Mouse (Mus musculus): ENCODE results near the gene Nol4l. TPM values are rescaled to one million over a fixed set of nuclear protein-coding genes. Genes with fewer than 3 reads are reported as not detected.

Nol4l gene
- 65.8 and 68.0 TPM in 2 replicates for polyA plus RNA-seq (2012; rRNA removed)

GRCm38 (mm10) chr2:153529931-153530766 is at the start of gene Nol4l:
Gene Nol4l (minus strand): TSS chr2:153529971.

GRCm38 (mm10) chr2:153492573-153493392 is 37.0 kb downstream of the Nol4l start, which contains the start of gene 4930404H24Rik:
Gene 4930404H24Rik (plus strand): TSS chr2:153492790.

Other genes with a start within 250 kb of the Nol4l start
- 30.4 and 31.1 TPM in 2 replicates for gene Kif3b, start 238.6 kb downstream of the Nol4l start, polyA plus RNA-seq (2012; rRNA removed)
- gene Asxl1, start 184.1 kb downstream of the Nol4l start, polyA plus RNA-seq (2012; rRNA removed): 29.3 and 30.0 TPM in 2 replicates
- gene 4930404H24Rik, start 37.2 kb downstream of the Nol4l start, polyA plus RNA-seq (2012; rRNA removed): not detected in 2 replicates
- 39.2 and 45.1 TPM in 2 replicates for gene Commd7, start 102.8 kb upstream of the Nol4l start, polyA plus RNA-seq (2012; rRNA removed)
- gene Dnmt3b, start 119.5 kb upstream of the Nol4l start, polyA plus RNA-seq (2012; rRNA removed): 5.5 and 5.6 TPM in 2 replicates
- 0.07 TPM in 1 of 2 replicates, not detected in the other for gene Dnmt3c, start 166.7 kb upstream of the Nol4l start, polyA plus RNA-seq (2012; rRNA removed)
- 75.6 and 95.7 TPM in 2 replicates for gene Mapre1, start 211.3 kb upstream of the Nol4l start, polyA plus RNA-seq (2012; rRNA removed)
- gene Efcab8, start 250.0 kb upstream of the Nol4l start, polyA plus RNA-seq (2012; rRNA removed): 0.09 and 0.14 TPM in 2 replicates

Measured in central nervous system, embryonic 14 days (tissue).